Mouse (Mus musculus): ENCODE measurements around the gene Dbt. TPM values are rescaled to one million over a fixed set of nuclear protein-coding genes. Genes with fewer than 3 reads are reported as not detected.
A peak's percentile ranks its signal among the peaks of the same experiment; 100 is the strongest.
"Not testable (repeated sequence)": the region's sequence is repeated elsewhere in the genome, so short reads cannot be mapped to it uniquely, and the experiment has no call there.

Gene Dbt
- polyA plus RNA-seq, 1 experiment = 13.6 TPM

GRCm38 (mm10) chr3:116536428-116537199 lies 23.7 kb downstream of the Dbt start:
- TF ChIP-seq CTCF (IDR thresholded peaks at IDR 0.05; ENCODE audit: low read depth, low read length) (no peak), POLR2A (IDR thresholded peaks at IDR 0.05; ENCODE audit: borderline replicate concordance, low read depth, low read length) (no peak)
- Histone ChIP-seq H3K27ac (ENCODE audit: insufficient read depth, low read depth, low read length) (no peak overlapping the region), H3K4me1 (ENCODE audit: control insufficient read depth, insufficient read depth, low read length) (no peaks in the 10 kb centered on the region), H3K4me3 (ENCODE audit: insufficient read depth, low read length) (no peak overlapping the region)

DNA sequence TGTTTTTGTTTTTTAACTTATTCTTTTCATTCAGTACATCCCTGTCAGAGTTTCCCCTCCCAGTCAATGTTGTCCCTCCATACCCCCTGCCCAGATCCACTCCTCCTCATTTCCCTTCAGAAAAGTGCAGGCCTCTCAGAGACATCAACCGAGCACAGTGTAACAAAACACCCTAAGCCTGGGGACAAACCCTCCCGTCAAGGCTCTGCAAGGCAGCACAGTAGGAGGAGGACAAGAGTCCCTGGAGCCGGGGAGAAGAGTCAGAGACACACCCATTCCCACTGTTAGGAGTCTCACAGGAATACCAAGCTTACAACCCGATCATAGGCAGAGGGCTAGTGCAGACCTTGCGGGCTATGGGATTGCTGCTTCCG lies 24.3 kb downstream of the Dbt start:
- Histone ChIP-seq H3K4me1 (ENCODE audit: control insufficient read depth, insufficient read depth, low read length) (peaks cover 4% of the 10 kb centered on the region), H3K4me3 (ENCODE audit: insufficient read depth, low read length) (no peak overlapping the region), H3K27ac (ENCODE audit: insufficient read depth, low read depth, low read length) (no peak overlapping the region)
- TF ChIP-seq CTCF (IDR thresholded peaks at IDR 0.05; ENCODE audit: low read depth, low read length) (no peak), POLR2A (IDR thresholded peaks at IDR 0.05; ENCODE audit: borderline replicate concordance, low read depth, low read length) (no peak)

- no peak for TF ChIP-seq POLR2A (IDR thresholded peaks at IDR 0.05; ENCODE audit: borderline replicate concordance, low read depth, low read length)
- no peak for TF ChIP-seq CTCF (IDR thresholded peaks at IDR 0.05; ENCODE audit: low read depth, low read length)
- Histone ChIP-seq H3K27ac (ENCODE audit: insufficient read depth, low read depth, low read length) (peak overlapping the region; percentile 18), H3K4me1 (ENCODE audit: control insufficient read depth, insufficient read depth, low read length) (peaks cover 13% of the 10 kb centered on the region), H3K4me3 (ENCODE audit: insufficient read depth, low read length) (no peak overlapping the region)
Measured at GRCm38 (mm10) chr3:116542070-116542469, 29.2 kb downstream of the Dbt start.

DNA sequence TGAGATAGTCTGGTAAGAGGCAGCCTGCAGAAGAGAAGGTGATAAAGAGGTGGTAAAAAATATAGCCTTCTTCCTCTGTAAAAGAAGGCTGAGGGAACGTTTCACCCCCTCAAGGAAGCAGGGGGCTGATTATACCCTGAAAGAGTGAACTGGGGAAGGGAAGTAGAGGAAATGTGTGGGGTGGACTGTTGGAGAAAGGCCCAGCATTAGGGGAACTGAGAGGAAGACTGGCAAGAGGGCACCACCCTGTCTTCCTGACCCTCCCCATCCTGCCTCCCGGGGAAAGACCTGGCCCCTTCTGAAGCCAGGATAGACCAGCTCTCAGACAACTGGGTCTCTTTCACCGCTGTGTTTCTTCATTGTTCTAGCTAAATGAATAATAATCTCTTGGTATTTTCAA lies 29.7 kb downstream of the Dbt start:
- Histone ChIP-seq H3K4me3 (ENCODE audit: insufficient read depth, low read length) (no peak overlapping the region), H3K4me1 (ENCODE audit: control insufficient read depth, insufficient read depth, low read length) (peaks cover 13% of the 10 kb centered on the region), H3K27ac (ENCODE audit: insufficient read depth, low read depth, low read length) (peak overlapping the region; percentile 18)
- TF ChIP-seq CTCF (IDR thresholded peaks at IDR 0.05; ENCODE audit: low read depth, low read length) (no peak), POLR2A (IDR thresholded peaks at IDR 0.05; ENCODE audit: borderline replicate concordance, low read depth, low read length) (no peak)

DNA sequence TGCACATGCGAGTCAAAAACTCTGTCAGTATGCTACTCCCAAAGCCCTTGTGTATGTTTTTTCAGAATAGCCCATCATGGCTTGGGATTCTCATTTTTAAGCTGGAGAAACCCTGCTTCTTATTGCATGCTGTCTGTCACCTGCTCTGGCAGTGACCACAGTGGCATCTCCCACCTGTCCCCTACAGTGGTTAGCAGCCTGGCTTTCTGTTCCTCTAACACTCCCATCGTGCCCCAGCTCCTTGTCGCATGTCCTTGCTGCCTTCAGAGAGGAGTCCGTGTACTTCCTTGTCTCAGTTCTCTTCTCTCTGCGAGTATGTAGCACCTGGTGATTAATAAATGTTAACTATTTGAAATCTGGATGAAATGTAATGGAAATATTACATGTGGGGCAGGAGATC lies 34.6 kb downstream of the Dbt start:
- peaks cover 7% of the 10 kb centered on the region for H3K4me1 ChIP-seq (ENCODE audit: control insufficient read depth, insufficient read depth, low read length)
- no peak overlapping the region for H3K4me3 ChIP-seq (ENCODE audit: insufficient read depth, low read length)
- no peak overlapping the region for H3K27ac ChIP-seq (ENCODE audit: insufficient read depth, low read depth, low read length)
- no peak for TF ChIP-seq CTCF (IDR thresholded peaks at IDR 0.05; ENCODE audit: low read depth, low read length)
- no peak for TF ChIP-seq POLR2A (IDR thresholded peaks at IDR 0.05; ENCODE audit: borderline replicate concordance, low read depth, low read length)

DNA sequence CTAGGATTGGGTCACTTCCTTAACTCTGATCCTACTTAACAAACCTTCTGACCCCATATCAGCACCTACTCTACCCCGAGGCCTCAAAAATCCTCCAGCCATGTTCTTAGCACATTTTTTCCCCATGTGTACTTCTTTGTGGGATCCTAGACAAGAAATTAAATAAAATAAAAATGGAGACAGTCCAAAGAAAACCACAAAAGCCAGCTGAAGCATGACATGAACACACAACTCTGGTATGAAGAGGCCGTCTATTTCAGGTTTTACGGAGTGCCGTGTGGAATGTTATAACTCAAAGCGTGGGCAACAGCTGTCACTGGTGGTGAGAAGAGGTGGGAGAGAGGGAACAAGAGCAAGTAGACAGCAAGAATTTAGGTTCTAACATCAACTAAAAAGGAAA lies 38.5 kb downstream of the Dbt start:
- no peak overlapping the region for H3K27ac ChIP-seq (ENCODE audit: insufficient read depth, low read depth, low read length)
- no peak overlapping the region for H3K4me3 ChIP-seq (ENCODE audit: insufficient read depth, low read length)
- H3K4me1 ChIP-seq (ENCODE audit: control insufficient read depth, insufficient read depth, low read length) = no peaks in the 10 kb centered on the region
- no peak for TF ChIP-seq POLR2A (IDR thresholded peaks at IDR 0.05; ENCODE audit: borderline replicate concordance, low read depth, low read length)
- no peak for TF ChIP-seq CTCF (IDR thresholded peaks at IDR 0.05; ENCODE audit: low read depth, low read length)

DNA sequence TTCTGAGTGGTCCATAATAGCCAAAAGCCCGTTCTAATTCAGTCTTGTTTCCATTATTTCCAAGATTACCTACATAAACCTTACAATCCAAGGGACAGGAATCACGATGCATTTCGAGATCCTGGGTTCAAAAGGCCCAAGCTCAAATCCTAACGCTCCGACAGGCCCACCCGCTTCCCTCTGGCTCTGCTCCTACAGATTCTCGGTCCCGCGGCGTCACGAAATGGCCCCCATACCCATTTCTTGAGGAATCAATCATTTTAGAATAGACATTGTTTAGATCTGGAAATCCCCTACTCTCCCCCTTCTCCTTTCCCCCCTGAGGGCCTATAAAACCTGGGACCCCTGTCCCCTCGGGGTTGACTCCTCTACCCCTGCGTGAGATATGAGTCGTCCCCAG lies 48.4 kb downstream of the Dbt start:
- H3K4me3 ChIP-seq (ENCODE audit: insufficient read depth, low read length); H3K27ac ChIP-seq (ENCODE audit: insufficient read depth, low read depth, low read length): not testable (repeated sequence)
- H3K4me1 ChIP-seq (ENCODE audit: control insufficient read depth, insufficient read depth, low read length) = peaks cover 16% of the 10 kb centered on the region

DNA sequence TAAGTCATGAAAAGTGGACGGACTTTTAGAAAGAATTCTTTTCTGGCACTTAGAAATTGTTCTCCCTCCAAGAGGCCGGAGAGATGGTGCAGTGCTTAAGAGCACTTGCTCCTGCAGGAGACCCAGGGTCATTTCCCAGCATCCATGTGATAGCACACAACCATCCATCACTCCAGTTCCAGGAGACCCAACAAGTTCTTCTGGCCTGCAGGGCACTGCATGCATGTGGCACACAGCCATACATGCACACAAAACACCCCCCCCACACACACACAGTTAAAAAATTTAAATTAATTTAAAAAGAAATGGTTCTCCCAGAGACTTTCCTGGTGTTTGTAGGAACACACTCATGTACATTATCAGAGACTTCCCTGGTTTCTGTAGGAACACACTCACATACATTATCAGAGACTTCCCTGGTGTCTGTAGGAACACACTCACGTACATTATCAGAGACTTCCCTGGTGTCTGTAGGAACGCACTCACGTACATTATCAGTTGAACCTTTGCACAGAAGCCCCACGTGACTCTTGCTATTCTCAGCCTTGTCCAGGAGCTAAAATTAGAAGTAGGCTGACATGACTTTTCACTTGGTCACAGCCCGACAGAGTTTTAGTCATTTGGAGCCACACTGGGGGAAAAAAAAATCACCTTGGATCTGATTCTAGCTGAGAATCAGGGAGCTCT lies 49.7 kb downstream of the Dbt start, which contains the start of gene Lrrc39:
Gene Lrrc39, plus strand, starts transcription at position 566 of the 687 bp plus-strand sequence.
- TF ChIP-seq POLR2A (IDR thresholded peaks at IDR 0.05; ENCODE audit: borderline replicate concordance, low read depth, low read length) (no peak), CTCF (IDR thresholded peaks at IDR 0.05; ENCODE audit: low read depth, low read length) (no peak)
- peak within 1 kb of the TSS; percentile 29 for H3K4me3 ChIP-seq (ENCODE audit: insufficient read depth, low read length)
- H3K27ac ChIP-seq (ENCODE audit: insufficient read depth, low read depth, low read length) = peak within 1 kb of the TSS; percentile 28
- peaks cover 16% of the 10 kb centered on the region for H3K4me1 ChIP-seq (ENCODE audit: control insufficient read depth, insufficient read depth, low read length)

DNA sequence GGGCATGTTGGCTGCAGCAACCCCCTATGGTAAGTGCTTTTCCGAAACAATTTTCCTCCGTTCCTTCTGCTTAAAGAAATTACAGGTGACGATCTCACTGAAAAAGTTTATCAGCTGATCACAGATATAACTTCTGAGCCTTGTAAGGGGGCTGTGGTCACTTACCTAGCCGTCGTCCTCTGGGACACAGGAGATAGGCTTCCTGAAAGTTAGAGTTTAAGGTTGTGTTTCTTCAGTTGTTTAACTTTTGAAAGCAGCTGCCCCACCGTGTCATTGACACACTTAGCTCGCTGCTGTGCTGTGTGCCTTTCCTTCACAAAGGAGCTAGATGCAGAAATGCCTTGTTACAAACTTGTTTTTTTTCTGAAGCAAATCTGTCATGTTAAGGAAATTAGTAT lies 50.2 kb downstream of the Dbt start:
- Histone ChIP-seq H3K4me3 (ENCODE audit: insufficient read depth, low read length) (peak overlapping the region; percentile 29), H3K27ac (ENCODE audit: insufficient read depth, low read depth, low read length) (peak overlapping the region; percentile 28)

DNA sequence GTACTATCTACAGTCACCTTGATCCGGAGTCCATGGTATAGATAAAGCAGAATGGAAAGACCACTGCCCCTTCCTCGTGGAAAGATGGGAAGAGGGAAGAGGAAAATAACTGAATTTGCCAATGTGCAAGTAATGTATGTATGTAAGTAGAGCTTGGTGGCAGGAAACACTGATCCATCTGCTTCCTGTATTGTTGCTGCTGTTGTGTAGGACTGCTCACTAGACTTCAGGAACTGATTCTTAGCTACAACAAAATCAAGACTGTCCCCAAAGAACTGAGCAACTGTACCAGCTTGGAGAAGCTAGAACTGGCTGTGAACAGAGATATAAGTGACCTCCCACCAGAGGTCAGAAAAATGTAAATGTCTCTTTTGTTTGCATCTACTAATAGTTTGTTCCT lies 57.8 kb downstream of the Dbt start:
- TF ChIP-seq CTCF (IDR thresholded peaks at IDR 0.05; ENCODE audit: low read depth, low read length) (no peak), POLR2A (IDR thresholded peaks at IDR 0.05; ENCODE audit: borderline replicate concordance, low read depth, low read length) (no peak)
- H3K27ac ChIP-seq (ENCODE audit: insufficient read depth, low read depth, low read length) = peak overlapping the region; percentile 59
- peaks cover 7% of the 10 kb centered on the region for H3K4me1 ChIP-seq (ENCODE audit: control insufficient read depth, insufficient read depth, low read length)
- H3K4me3 ChIP-seq (ENCODE audit: insufficient read depth, low read length) = no peak overlapping the region

More for the DNA sequence above, 50.2 kb downstream of the Dbt start:
- H3K4me1 ChIP-seq (ENCODE audit: control insufficient read depth, insufficient read depth, low read length) = peaks cover 16% of the 10 kb centered on the region
- no peak for TF ChIP-seq POLR2A (IDR thresholded peaks at IDR 0.05; ENCODE audit: borderline replicate concordance, low read depth, low read length)
- TF ChIP-seq CTCF (IDR thresholded peaks at IDR 0.05; ENCODE audit: low read depth, low read length) = no peak

Measured in bone marrow macrophage, adult 2 months (primary cell).